Mouse (Mus musculus) ovary, postnatal 10 days (tissue): Measurements from ENCODE around the gene Cpeb4.
"Not testable (repeated sequence)": the region's sequence is repeated elsewhere in the genome, so short reads cannot be mapped to it uniquely, and the experiment has no call there.

Source experiments
- DNase-seq: peaks from one replicate; pipeline ENCODE4 v3.0.0; 2022; ENCODE audit warnings: low spot score

The Cpeb4 gene

GRCm38 (mm10) chr11:31974826-31975225 lies 102.8 kb downstream of the Cpeb4 start:
- DNase-seq, result no peak

- no peak for DNase-seq
These were observed 103.7 kb downstream of the Cpeb4 start for GRCm38 (mm10) chr11:31975678-31976077.

DNA sequence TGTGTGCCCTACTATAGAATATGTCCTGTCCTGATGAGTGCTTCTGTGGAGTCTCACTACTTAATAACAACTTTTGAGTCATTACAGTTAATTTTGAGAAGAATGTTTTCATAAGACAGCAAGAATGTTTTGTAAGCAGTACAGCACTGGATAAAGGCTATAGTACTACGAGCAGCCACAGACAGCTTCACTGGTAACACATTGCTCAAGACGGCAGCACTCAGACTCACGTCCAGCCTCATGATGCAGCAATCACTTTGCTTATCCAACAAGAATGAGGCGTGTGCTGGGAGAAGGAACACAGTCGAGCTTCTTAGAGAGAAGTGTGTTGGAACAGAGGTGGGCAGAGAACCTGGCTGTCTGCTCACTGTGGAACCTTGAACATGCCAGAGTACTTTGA lies 104.1 kb downstream of the Cpeb4 start:
- DNase-seq, result no peak

- DNase-seq, result not testable (repeated sequence)
These were observed 108.1 kb downstream of the Cpeb4 start for GRCm38 (mm10) chr11:31980089-31980488.

GRCm38 (mm10) chr11:31981830-31982229 lies 109.8 kb downstream of the Cpeb4 start:
- DNase-seq, result no peak

- DNase-seq, result not testable (repeated sequence)
These were observed 110.4 kb downstream of the Cpeb4 start for GRCm38 (mm10) chr11:31982247-31982943.

- no peak for DNase-seq
These were observed 111.2 kb downstream of the Cpeb4 start for GRCm38 (mm10) chr11:31983249-31983648.

GRCm38 (mm10) chr11:31984786-31985185 lies 112.8 kb downstream of the Cpeb4 start:
- DNase-seq, result no peak
